Mouse (Mus musculus): Measurements from ENCODE around the gene Hspbp1. TPM values are rescaled to one million over a fixed set of nuclear protein-coding genes. Genes with fewer than 3 reads are reported as not detected.

Gene Hspbp1
- polyA plus RNA-seq, 1 experiment from 2014 or later, result 146 TPM

- H3K4me1 ChIP-seq (replicated peaks; ENCODE audit: control insufficient read depth, insufficient read depth, low read length), result no peaks in the 10 kb centered on the region
- H3K9me3 ChIP-seq (ENCODE audit: control insufficient read depth, low read length), result no peaks in the 10 kb centered on the region
- H3K4me3 ChIP-seq (replicated peaks; ENCODE audit: low read length), result no peak overlapping the region
- DNase-seq (ENCODE audit: low spot score) (peak; percentile 52), ATAC-seq (ENCODE audit: low FRiP score) (no peak)
- H3K4me2 ChIP-seq (replicated peaks), result no peak overlapping the region
- H3K27me3 ChIP-seq (ENCODE audit: control insufficient read depth, insufficient read depth, low read length), result no peaks in the 10 kb centered on the region
- peaks cover 100% of the 10 kb centered on the region for H3K36me3 ChIP-seq (replicated peaks; ENCODE audit: control insufficient read depth, insufficient read depth)
- H3K9ac ChIP-seq, result 0 out of 2 replicates have a peak overlapping the region, but pooled peaks have one; percentile 1
- no peak overlapping the region for H3K27ac ChIP-seq
- 36% methylated on average over 18 of the region's 18 CpGs for WGBS
Observed at GRCm38 (mm10) chr7:4705098-4705497, 20.2 kb upstream of the Hspbp1 start.

DNA sequence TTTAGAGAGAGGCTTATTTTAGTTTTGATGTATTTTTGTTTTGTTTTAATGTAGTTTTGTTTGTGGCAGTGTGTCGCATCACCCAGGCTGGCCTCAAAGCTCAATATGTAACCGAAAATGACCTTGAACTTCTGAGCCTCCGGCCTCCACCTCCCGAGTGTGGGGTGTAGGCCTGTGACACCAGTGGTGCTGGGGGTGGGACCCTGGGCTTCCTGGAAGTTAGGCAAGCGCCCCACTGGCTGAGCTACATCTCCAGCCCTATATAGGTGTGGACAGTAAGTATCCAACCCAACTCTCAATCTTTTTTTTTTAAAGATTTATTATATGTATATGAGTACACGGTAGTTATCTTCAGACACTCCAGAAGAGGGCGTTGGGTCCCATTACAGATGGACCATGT is 18.3 kb upstream of the Hspbp1 start:
- DNase-seq (ENCODE audit: low spot score), result no peak
- Histone ChIP-seq H3K27me3 (ENCODE audit: control insufficient read depth, insufficient read depth, low read length) (no peaks in the 10 kb centered on the region), H3K9me3 (ENCODE audit: control insufficient read depth, low read length) (no peaks in the 10 kb centered on the region), H3K4me3 (replicated peaks; ENCODE audit: low read length) (no peak overlapping the region), H3K4me1 (replicated peaks; ENCODE audit: control insufficient read depth, insufficient read depth, low read length) (no peaks in the 10 kb centered on the region), H3K36me3 (replicated peaks; ENCODE audit: control insufficient read depth, insufficient read depth) (peaks cover 100% of the 10 kb centered on the region), H3K4me2 (replicated peaks) (no peak overlapping the region), H3K9ac (no peak overlapping the region), H3K27ac (no peak overlapping the region)
- WGBS, result 94% methylated on average over 7 of the region's 7 CpGs
- no peak for ATAC-seq (ENCODE audit: low FRiP score)

DNA sequence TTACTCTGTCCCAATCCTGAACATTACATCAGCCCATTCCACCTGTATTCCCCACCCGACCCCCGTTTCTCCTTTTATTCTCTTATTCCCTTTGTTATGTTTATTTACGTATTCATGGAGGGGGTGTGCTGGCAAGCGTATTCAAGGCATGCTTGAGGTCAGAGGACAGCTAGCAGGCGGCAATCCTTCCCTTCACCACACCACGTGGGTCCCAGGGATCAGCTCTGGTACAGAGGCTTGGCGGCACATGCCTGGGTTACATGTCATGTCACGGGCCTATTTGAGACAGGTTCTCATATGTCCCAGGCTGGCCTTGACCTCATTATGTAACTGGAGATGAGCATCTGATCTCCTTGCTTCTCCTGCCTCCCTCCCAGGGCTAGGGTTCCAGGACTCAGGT is 17.5 kb upstream of the Hspbp1 start:
- WGBS, result 29% methylated on average over 8 of the region's 8 CpGs
- Histone ChIP-seq H3K4me2 (replicated peaks) (no peak overlapping the region), H3K36me3 (replicated peaks; ENCODE audit: control insufficient read depth, insufficient read depth) (peaks cover 100% of the 10 kb centered on the region), H3K9ac (0 out of 2 replicates have a peak overlapping the region, but pooled peaks have one; percentile 20), H3K4me1 (replicated peaks; ENCODE audit: control insufficient read depth, insufficient read depth, low read length) (no peaks in the 10 kb centered on the region), H3K4me3 (replicated peaks; ENCODE audit: low read length) (no peak overlapping the region), H3K27ac (peak overlapping the region; percentile 24; the same call in 1 of the 2 replicates), H3K9me3 (ENCODE audit: control insufficient read depth, low read length) (no peaks in the 10 kb centered on the region), H3K27me3 (ENCODE audit: control insufficient read depth, insufficient read depth, low read length) (no peaks in the 10 kb centered on the region)
- DNase-seq (ENCODE audit: low spot score), result no peak
- no peak for ATAC-seq (ENCODE audit: low FRiP score)

GRCm38 (mm10) chr7:4693004-4693403 is 8.1 kb upstream of the Hspbp1 start:
- 73% methylated on average over 6 of the region's 6 CpGs for whole genome bisulfite sequencing

DNA sequence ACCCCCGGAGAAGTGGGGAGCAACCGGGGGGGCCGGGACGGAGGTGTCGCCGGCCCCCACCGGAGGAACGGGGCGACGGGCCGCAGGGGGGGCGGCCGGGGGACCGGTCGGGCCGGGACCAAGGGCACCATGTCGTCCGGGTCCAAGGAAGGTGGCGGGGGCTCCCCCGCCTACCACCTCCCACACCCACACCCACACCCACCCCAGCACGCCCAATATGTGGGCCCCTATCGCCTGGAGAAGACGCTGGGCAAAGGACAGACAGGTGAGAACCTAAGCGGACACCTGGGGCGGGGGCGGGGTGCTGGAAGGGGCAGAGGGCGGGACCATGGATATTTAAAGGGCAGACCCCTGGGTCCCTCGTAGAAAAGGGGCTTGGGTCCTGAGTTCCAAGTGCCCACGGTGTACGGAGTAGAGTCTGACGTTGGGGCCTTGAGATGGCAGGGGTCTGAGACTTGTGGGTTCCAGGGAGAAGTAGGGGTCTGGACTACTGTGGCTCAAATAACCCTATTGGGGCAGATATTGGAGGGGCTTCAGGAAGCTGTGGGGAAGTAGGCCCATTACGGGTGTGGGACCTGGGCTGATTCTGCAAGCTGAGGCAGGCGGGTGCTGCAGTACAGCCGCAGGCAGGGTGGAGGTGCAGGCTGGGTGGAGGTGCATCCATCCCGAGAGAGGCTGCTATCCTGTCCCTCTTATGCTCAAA is 6.2 kb upstream of the Hspbp1 start:
- WGBS, result 4% methylated on average over 27 of the region's 35 CpGs
- Histone ChIP-seq H3K36me3 (replicated peaks; ENCODE audit: control insufficient read depth, insufficient read depth) (peaks cover 38% of the 10 kb centered on the region), H3K27me3 (ENCODE audit: control insufficient read depth, insufficient read depth, low read length) (no peaks in the 10 kb centered on the region), H3K4me3 (replicated peaks; ENCODE audit: low read length) (peak overlapping the region; percentile 93), H3K9me3 (ENCODE audit: control insufficient read depth, low read length) (no peaks in the 10 kb centered on the region), H3K4me2 (replicated peaks) (peak overlapping the region; percentile 77), H3K4me1 (replicated peaks; ENCODE audit: control insufficient read depth, insufficient read depth, low read length) (peaks cover 9% of the 10 kb centered on the region), H3K9ac (peak overlapping the region; percentile 100), H3K27ac (peak overlapping the region; percentile 95)
- ATAC-seq (ENCODE audit: low FRiP score) (peak; percentile 49), DNase-seq (ENCODE audit: low spot score) (peak; percentile 27)

More at GRCm38 (mm10) chr7:4693004-4693403, 8.1 kb upstream of the Hspbp1 start:
- Histone ChIP-seq H3K4me3 (replicated peaks; ENCODE audit: low read length) (no peak overlapping the region), H3K27ac (no peak overlapping the region), H3K9me3 (ENCODE audit: control insufficient read depth, low read length) (no peaks in the 10 kb centered on the region), H3K36me3 (replicated peaks; ENCODE audit: control insufficient read depth, insufficient read depth) (peaks cover 57% of the 10 kb centered on the region), H3K4me2 (replicated peaks) (no peak overlapping the region), H3K9ac (no peak overlapping the region), H3K4me1 (replicated peaks; ENCODE audit: control insufficient read depth, insufficient read depth, low read length) (peaks cover 9% of the 10 kb centered on the region), H3K27me3 (ENCODE audit: control insufficient read depth, insufficient read depth, low read length) (no peaks in the 10 kb centered on the region)
- ATAC-seq (ENCODE audit: low FRiP score), result no peak
- no peak for DNase-seq (ENCODE audit: low spot score)

DNA sequence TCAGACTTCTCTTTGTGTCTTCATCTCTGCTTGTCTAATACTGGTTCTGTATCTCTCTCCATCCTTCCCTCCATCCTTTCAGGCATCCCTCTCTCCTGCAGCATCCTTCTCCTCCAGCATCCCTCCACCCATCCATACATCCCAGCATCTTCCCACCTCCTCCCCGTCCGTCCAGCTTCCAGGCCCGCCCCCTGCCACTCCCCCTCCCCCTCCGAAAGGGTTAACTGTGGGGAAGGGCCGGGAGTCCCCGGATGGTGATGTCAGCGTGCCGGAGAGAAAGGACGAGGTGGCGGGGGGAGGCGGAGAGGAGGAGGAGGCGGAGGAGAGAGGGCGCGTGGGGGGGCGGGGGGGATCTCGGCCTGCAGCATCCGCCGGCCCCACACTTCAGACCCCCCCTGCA is 5.5 kb upstream of the Hspbp1 start, which contains the start of gene Brsk1:
Brsk1 (plus strand) TSS at position 218 of the 400 bp plus-strand sequence.
- Histone ChIP-seq H3K4me1 (replicated peaks; ENCODE audit: control insufficient read depth, insufficient read depth, low read length) (peaks cover 9% of the 10 kb centered on the region), H3K27ac (peak within 1 kb of the TSS; percentile 95), H3K4me3 (replicated peaks; ENCODE audit: low read length) (peak within 1 kb of the TSS; percentile 93), H3K36me3 (replicated peaks; ENCODE audit: control insufficient read depth, insufficient read depth) (peaks cover 31% of the 10 kb centered on the region), H3K9me3 (ENCODE audit: control insufficient read depth, low read length) (no peaks in the 10 kb centered on the region), H3K27me3 (ENCODE audit: control insufficient read depth, insufficient read depth, low read length) (no peaks in the 10 kb centered on the region), H3K4me2 (replicated peaks) (peak within 1 kb of the TSS; percentile 77), H3K9ac (peak within 1 kb of the TSS; percentile 100)
- 0% methylated on average over 5 of the region's 18 CpGs for WGBS
- DNase-seq (ENCODE audit: low spot score), result peak; percentile 92
- ATAC-seq (ENCODE audit: low FRiP score), result peak; percentile 91

DNA sequence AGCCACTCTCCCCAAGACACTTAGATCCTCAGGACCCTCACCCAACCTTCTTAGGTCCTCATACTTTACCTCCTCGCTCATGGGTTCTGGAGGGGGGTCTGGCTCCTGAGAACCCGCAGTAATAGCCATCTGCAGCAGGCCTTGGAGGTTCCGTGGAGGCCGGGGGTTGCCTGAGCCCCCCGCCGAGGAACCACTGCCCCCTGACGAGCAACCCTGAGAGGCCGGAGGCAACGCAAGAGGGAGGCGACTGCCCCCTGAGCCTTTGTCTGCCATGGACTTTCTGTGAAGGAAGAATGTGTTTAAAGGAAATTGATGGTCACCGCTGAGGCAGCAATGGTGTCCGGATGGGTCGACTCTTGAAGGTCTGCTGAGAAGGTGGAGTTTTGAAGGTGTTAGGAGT is 665 bp downstream of the Hspbp1 start:
- no peaks in the 10 kb centered on the region for H3K27me3 ChIP-seq (ENCODE audit: control insufficient read depth, insufficient read depth, low read length)
- no peaks in the 10 kb centered on the region for H3K9me3 ChIP-seq (ENCODE audit: control insufficient read depth, low read length)
- ATAC-seq (ENCODE audit: low FRiP score), result no peak
- WGBS, result under 1% methylated on average over 13 of the region's 13 CpGs
- H3K4me1 ChIP-seq (replicated peaks; ENCODE audit: control insufficient read depth, insufficient read depth, low read length), result peaks cover 8% of the 10 kb centered on the region
- DNase-seq (ENCODE audit: low spot score), result no peak
- H3K4me3 ChIP-seq (replicated peaks; ENCODE audit: low read length), result peak overlapping the region; percentile 57
- peak overlapping the region; percentile 81 for H3K4me2 ChIP-seq (replicated peaks)
- H3K9ac ChIP-seq, result peak overlapping the region; percentile 58
- peak overlapping the region; percentile 68 for H3K27ac ChIP-seq
- H3K36me3 ChIP-seq (replicated peaks; ENCODE audit: control insufficient read depth, insufficient read depth), result peaks cover 22% of the 10 kb centered on the region

DNA sequence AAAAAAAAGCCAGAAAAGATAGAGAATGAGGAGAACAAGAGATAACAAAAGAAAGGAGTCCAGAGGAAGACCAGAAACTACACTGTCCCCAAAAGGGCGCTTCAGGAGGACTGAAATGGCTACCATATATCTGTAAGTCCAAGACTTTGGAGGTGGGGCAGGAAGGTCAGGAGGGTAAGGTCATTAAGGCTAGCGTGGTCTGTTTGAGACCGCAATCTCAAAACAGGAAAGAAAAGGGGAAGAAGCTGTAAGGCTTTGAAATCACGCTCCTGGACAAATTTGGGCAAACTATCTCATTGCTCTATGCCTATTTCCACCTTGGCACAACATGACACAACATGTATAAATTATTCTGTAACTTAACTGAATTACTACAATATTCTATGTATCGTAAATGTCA is 1.6 kb downstream of the Hspbp1 start:
- DNase-seq (ENCODE audit: low spot score) (no peak), ATAC-seq (ENCODE audit: low FRiP score) (no peak)
- Histone ChIP-seq H3K4me1 (replicated peaks; ENCODE audit: control insufficient read depth, insufficient read depth, low read length) (peaks cover 8% of the 10 kb centered on the region), H3K4me2 (replicated peaks) (no peak overlapping the region), H3K9me3 (ENCODE audit: control insufficient read depth, low read length) (no peaks in the 10 kb centered on the region), H3K27me3 (ENCODE audit: control insufficient read depth, insufficient read depth, low read length) (no peaks in the 10 kb centered on the region), H3K36me3 (replicated peaks; ENCODE audit: control insufficient read depth, insufficient read depth) (peaks cover 27% of the 10 kb centered on the region), H3K9ac (no peak overlapping the region), H3K27ac (no peak overlapping the region), H3K4me3 (replicated peaks; ENCODE audit: low read length) (no peak overlapping the region)
- WGBS, result 92% methylated on average over 5 of the region's 5 CpGs

GRCm38 (mm10) chr7:4675200-4675599 is 9.7 kb downstream of the Hspbp1 start:
- no peaks in the 10 kb centered on the region for H3K9me3 ChIP-seq (ENCODE audit: control insufficient read depth, low read length)
- H3K4me3 ChIP-seq (replicated peaks; ENCODE audit: low read length), result no peak overlapping the region
- 95% methylated on average over 7 of the region's 7 CpGs for WGBS
- no peak overlapping the region for H3K4me2 ChIP-seq (replicated peaks)
- no peaks in the 10 kb centered on the region for H3K27me3 ChIP-seq (ENCODE audit: control insufficient read depth, insufficient read depth, low read length)
- ATAC-seq (ENCODE audit: low FRiP score) (no peak), DNase-seq (ENCODE audit: low spot score) (no peak)
- no peak overlapping the region for H3K27ac ChIP-seq
- peaks cover 70% of the 10 kb centered on the region for H3K36me3 ChIP-seq (replicated peaks; ENCODE audit: control insufficient read depth, insufficient read depth)
- H3K4me1 ChIP-seq (replicated peaks; ENCODE audit: control insufficient read depth, insufficient read depth, low read length), result no peaks in the 10 kb centered on the region
- H3K9ac ChIP-seq, result no peak overlapping the region
